Comparison of ENCODE assay signal across 14 mouse cellular contexts in the genomic region with DNA sequence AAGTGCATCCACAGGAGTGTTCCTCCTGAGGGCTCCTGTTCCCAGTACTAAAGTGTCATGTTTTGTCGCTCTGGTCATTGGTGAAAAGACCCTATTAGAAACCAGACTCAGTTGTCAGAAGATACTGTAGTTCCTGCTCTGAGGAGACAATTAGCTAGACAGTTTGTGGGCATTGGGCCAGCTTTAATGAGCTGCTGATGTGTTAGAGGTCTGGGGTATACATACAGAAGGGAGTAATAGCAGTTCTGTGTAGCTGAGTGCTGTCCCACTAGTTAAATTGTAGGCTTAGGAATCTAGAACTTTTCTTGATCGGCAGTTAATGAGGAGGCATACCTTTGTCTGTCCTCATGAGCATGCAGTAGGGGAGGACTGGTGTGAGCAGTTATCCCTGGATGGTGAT. TPM values are rescaled to one million over a fixed set of nuclear protein-coding genes. Genes with fewer than 3 reads are reported as not detected.
"Had no signal": no experiment of that assay in that cellular context is flagged by ENCODE, and none has a peak within 500 bp of the region (broad histone marks: within the 10 kb centered on the region; RNA-seq: fewer than 3 reads in every experiment).

No protein-coding gene starts in this region.

- H3K27ac ChIP-seq: kidney, embryonic 15.5 days; limb, embryonic 13.5 days; liver, embryonic 14.5 days; macrophage; midbrain, embryonic 12.5 days; neural tube, embryonic 12.5 days had no signal

- H3K9ac ChIP-seq: kidney, embryonic 15.5 days; limb, embryonic 13.5 days; liver, embryonic 14.5 days; midbrain, embryonic 12.5 days; neural tube, embryonic 12.5 days had no signal

- DNase-seq: kidney, postnatal 14 days; left cerebral cortex, postnatal 4 days; lung, adult 18-20 months; lung, postnatal 14 days; right cerebral cortex, postnatal 25 days; thymus, postnatal 36 days had no signal

- H3K9me3 ChIP-seq: kidney, embryonic 15.5 days; limb, embryonic 13.5 days; midbrain, embryonic 12.5 days; neural tube, embryonic 12.5 days had no signal

- H3K4me1 ChIP-seq: kidney, embryonic 15.5 days; limb, embryonic 13.5 days; midbrain, embryonic 12.5 days; neural tube, embryonic 12.5 days had no signal

- H3K4me2 ChIP-seq: kidney, embryonic 15.5 days; limb, embryonic 13.5 days; midbrain, embryonic 12.5 days; neural tube, embryonic 12.5 days had no signal

- H3K27me3 ChIP-seq: kidney, embryonic 15.5 days; limb, embryonic 13.5 days; megakaryocyte, embryonic 14.5 days; midbrain, embryonic 12.5 days; neural tube, embryonic 12.5 days had no signal

- H3K4me3 ChIP-seq: kidney, embryonic 15.5 days; limb, embryonic 13.5 days; megakaryocyte, embryonic 14.5 days; midbrain, embryonic 12.5 days; neural tube, embryonic 12.5 days had no signal

RNA-seq across cellular contexts. Expression of a gene that starts 19.7 kb away (rescaled TPM):
- total RNA-seq: monocyte, adult 5-6 weeks had no signal
